Mouse (Mus musculus) urinary bladder, postnatal 0 days (tissue): ENCODE measurements around the gene Plek2. TPM values are rescaled to one million over a fixed set of nuclear protein-coding genes. Genes with fewer than 3 reads are reported as not detected.

Source experiments
- polyA plus RNA-seq: library from polyadenylated mRNA; unstranded; fragments of >200 nt; fragmentation: Nextera tagmentation; extraction: Ambion mirVana; gene quantifications from 2 replicates; pipeline ENCODE4 v1.2.1, GENCODE M21; 2015

Gene Plek2
- 8.4 and 9.1 TPM in 2 replicates for polyA plus RNA-seq

DNA sequence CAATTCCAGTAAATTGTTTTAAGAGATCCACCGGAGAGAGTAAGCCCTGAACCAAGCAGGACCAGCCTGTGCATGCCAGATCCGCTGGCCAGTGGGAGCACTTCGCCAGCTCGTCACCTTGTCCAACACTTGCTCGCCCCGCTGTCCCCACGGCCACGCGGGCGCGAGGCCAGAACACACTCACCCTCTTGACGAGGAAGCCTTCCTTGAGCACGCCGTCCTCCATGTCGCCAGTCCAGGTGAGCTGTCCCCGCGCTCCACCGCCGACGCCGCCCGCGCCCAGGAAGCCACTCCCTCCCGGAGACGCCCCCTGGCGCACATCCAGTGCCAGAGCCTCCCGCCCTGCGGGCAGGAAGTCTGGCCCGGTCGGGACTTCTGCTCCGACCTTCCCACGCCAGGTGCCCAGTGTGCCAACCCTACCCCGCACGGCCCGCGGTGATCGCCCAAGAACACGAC, at the start of gene Plek2:
Gene Plek2 (minus strand): TSS at position 258 of the 456 bp plus-strand sequence.

DNA sequence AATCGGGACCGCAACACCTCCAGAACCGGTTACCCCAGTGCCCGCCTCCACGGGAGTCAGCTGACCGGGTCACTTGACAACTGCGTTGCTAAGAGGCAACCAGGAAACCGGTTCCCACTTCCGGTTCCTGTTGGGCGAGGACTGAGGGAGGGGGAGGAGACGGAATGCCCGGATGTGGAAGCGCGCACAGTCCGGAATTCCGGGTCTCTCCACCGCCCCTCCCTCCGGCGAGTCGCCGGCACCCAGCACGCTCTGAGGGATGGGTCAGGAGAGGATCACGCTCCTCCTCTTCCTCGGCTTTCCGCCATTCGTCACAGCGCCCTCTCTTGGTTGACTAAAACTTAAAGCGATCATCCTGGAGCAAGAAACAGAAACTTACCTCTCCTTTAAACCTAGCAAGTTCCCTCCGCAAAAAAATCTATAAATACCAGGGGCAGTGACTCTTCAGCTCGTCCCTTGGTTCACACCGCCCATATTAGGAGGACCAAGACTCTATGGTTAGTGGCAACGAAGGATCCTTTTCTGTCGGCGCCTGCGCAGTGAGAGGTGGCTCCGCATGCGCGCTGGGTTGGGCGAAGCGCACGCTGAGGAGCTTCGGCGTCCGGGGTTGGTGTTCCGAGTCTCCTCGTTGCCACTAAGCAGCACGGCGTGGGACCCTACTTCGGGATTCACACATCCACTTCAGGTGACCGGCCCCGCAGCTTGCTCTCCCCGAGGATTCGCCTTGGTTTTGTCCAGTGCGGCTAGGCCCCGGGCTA, 45.1 kb downstream of the Plek2 start, which contains the start of the genes Atp6v1d and Eif2s1:
Gene Atp6v1d (minus strand): TSS at position 143 of the 758 bp plus-strand sequence.
Gene Eif2s1 (plus strand): TSS at position 324 of the 758 bp plus-strand sequence.

Other genes with a start within 250 kb of the Plek2 start
- gene Fam71d, start 215.4 kb downstream of the Plek2 start, polyA plus RNA-seq, result not detected in 2 replicates
- 11.3 and 11.6 TPM in 2 replicates for gene Mpp5, start 158.1 kb downstream of the Plek2 start, polyA plus RNA-seq
- 63.9 and 69.8 TPM in 2 replicates for gene Atp6v1d, start 45.3 kb downstream of the Plek2 start, polyA plus RNA-seq
- 141 and 149 TPM in 2 replicates for gene Eif2s1, start 45.1 kb downstream of the Plek2 start, polyA plus RNA-seq
- gene Tmem229b, start 100.7 kb upstream of the Plek2 start, polyA plus RNA-seq, result 2.4 and 2.8 TPM in 2 replicates
- gene Plekhh1, start 122.2 kb upstream of the Plek2 start, polyA plus RNA-seq, result 7.8 and 8.6 TPM in 2 replicates
- gene Pigh, start 182.7 kb upstream of the Plek2 start, polyA plus RNA-seq, result 39.5 and 44.8 TPM in 2 replicates
- 18.0 and 18.6 TPM in 2 replicates for gene Arg2, start 223.8 kb upstream of the Plek2 start, polyA plus RNA-seq